ENCODE assay signal across 8 mouse cellular contexts in genomic region chr4:49844828-49845611, GRCm38 (mm10). TPM values are rescaled to one million over a fixed set of nuclear protein-coding genes. Genes with fewer than 3 reads are reported as not detected.
DNase-seq lines count a peak whose midpoint lies in the region; ATAC-seq lines count a peak whose summit lies in the region.

No protein-coding gene starts in this region.

- under 1% methylated on average over 55 of the region's 63 CpGs for WGBS in heart, embryonic 14.5 days
- WGBS in midbrain, embryonic 15.5 days = under 1% methylated on average over 63 of the region's 63 CpGs

- peak overlapping the region; percentile 54 to 58 for H3K4me3 ChIP-seq in heart, embryonic 14.5 days (ENCODE audit: control insufficient read depth in 1 of 2, insufficient read depth in 1 of 2, low read depth in 1 of 2, low read length in 2 of 2)
- H3K4me3 ChIP-seq in midbrain, embryonic 15.5 days = peak overlapping the region; percentile 89

- 0 out of 2 replicates have a peak overlapping the region, but pooled peaks have one; percentile 36 for H3K9ac ChIP-seq in heart, embryonic 14.5 days (ENCODE audit: low read length)
- peak overlapping the region; percentile 66 for H3K9ac ChIP-seq in midbrain, embryonic 15.5 days

- ATAC-seq in heart, embryonic 14.5 days (ENCODE audit: insufficient number of reproducible peaks, insufficient read depth, low FRiP score, low read depth) = no peak
- ATAC-seq in midbrain, embryonic 15.5 days (replicated peaks) = peak; percentile 77
- no peak for ATAC-seq in erythroid progenitor cell, adult 5-6 weeks (replicated peaks; ENCODE audit: low FRiP score, poor library complexity, severe bottlenecking)

- no peak overlapping the region for H3K27ac ChIP-seq in heart, embryonic 14.5 days (replicated peaks in 1 of 2; ENCODE audit: control insufficient read depth in 1 of 2, insufficient read depth in 1 of 2, low read depth in 2 of 2, low read length in 2 of 2)
- peak overlapping the region; percentile 75 for H3K27ac ChIP-seq in midbrain, embryonic 15.5 days

- no peak for DNase-seq in heart, adult 8-10 months (ENCODE audit: low spot score)
- DNase-seq in cerebellum, postnatal 36 days = peak; percentile 7 to 14
- DNase-seq in frontal cortex, postnatal 10 days (ENCODE audit: low spot score in 2 of 2) = peak; percentile 12 to 50
- peak; percentile 9 for DNase-seq in layer of hippocampus, adult 9-11 months
- DNase-seq in thymus, postnatal 25 days = no peak

- H3K36me3 ChIP-seq in heart, embryonic 14.5 days (ENCODE audit: control insufficient read depth, insufficient read depth, low read length) = no peaks in the 10 kb centered on the region
- no peaks in the 10 kb centered on the region for H3K36me3 ChIP-seq in midbrain, embryonic 15.5 days (replicated peaks)

- no peaks in the 10 kb centered on the region for H3K9me3 ChIP-seq in heart, embryonic 14.5 days (ENCODE audit: control insufficient read depth, low read length)
- H3K9me3 ChIP-seq in midbrain, embryonic 15.5 days = no peaks in the 10 kb centered on the region

- H3K4me1 ChIP-seq in heart, embryonic 14.5 days (ENCODE audit: control insufficient read depth in 2 of 2, insufficient read depth in 2 of 2, low read length in 2 of 2) = peaks cover 5 to 6% of the 10 kb centered on the region in 2 experiments; a peak in 3 of 4 replicates
- peaks cover 22% of the 10 kb centered on the region for H3K4me1 ChIP-seq in midbrain, embryonic 15.5 days

- peaks cover 29% of the 10 kb centered on the region for H3K27me3 ChIP-seq in heart, embryonic 14.5 days (ENCODE audit: control insufficient read depth, insufficient read depth, low read length)
- H3K27me3 ChIP-seq in midbrain, embryonic 15.5 days (replicated peaks) = peaks cover 5% of the 10 kb centered on the region; the same call in 1 of the 2 replicates

- H3K4me2 ChIP-seq in heart, embryonic 14.5 days (ENCODE audit: low read length) = peak overlapping the region; percentile 89
- peak overlapping the region; percentile 99 for H3K4me2 ChIP-seq in midbrain, embryonic 15.5 days

RNA-seq across cellular contexts. Expression of gene Grin3a, which starts 0.5 kb away (rescaled TPM):
- polyA plus RNA-seq in heart, embryonic 14.5 days (2014; fragmentation: Nextera tagmentation; extraction: Ambion mirVana) = 0.46 and 0.62 TPM in 2 replicates
- under 1 TPM; 0.03 to 0.22 (median 0.14) TPM for total RNA-seq in heart, adult 8-10 months (2022)
- 27.5 and 29.8 TPM in 2 replicates for polyA plus RNA-seq in midbrain, embryonic 15.5 days (2015; fragmentation: Nextera tagmentation; extraction: Ambion mirVana)
- total RNA-seq in erythroid progenitor cell, adult 5-6 weeks (2015; ENCODE audit: low replicate concordance) = not detected in 2 replicates
- not detected in 2 replicates for total RNA-seq in erythroid progenitor cell, adult 5-6 weeks (2017; ENCODE audit: low replicate concordance)

Comparison
In these comparisons a context has a peak if more than half of its experiments do, and no peak if none do; other contexts are left out.
1. DNase-seq: peak in cerebellum, postnatal 36 days (2 of 2), frontal cortex, postnatal 10 days (2 of 2) and layer of hippocampus, adult 9-11 months (single experiment); none in heart, adult 8-10 months (single experiment) and thymus, postnatal 25 days (single experiment).